Mouse (Mus musculus) cortical plate, adult 2 months (tissue): ENCODE results near the gene Mapkap1.

Source experiments
- CTCF ChIP-seq: fragments of 200-500 bp; IDR thresholded peaks from 2 replicates; pipeline ENCODE4 v1.5.1; 2011; ENCODE audit warnings: mild to moderate bottlenecking, control low read depth, low read length; ENCODE audit not compliant: insufficient read depth; ENCODE audit errors: extremely low read depth
- POLR2A ChIP-seq: fragments of 200-500 bp; IDR thresholded peaks from 2 replicates; pipeline ENCODE4 v1.6.1; 2011; ENCODE audit warnings: mild to moderate bottlenecking, low read length, control low read depth; ENCODE audit not compliant: insufficient read depth; ENCODE audit errors: extremely low read depth

GRCm38 (mm10) chr2:34519525-34519924, 113.0 kb downstream of the Mapkap1 start:
- peak; percentile 46; the same call in 1 of the 2 replicates for TF ChIP-seq CTCF
- no peak for TF ChIP-seq POLR2A
